Mouse (Mus musculus): ENCODE data around the gene Tefm. TPM values are rescaled to one million over a fixed set of nuclear protein-coding genes. Genes with fewer than 3 reads are reported as not detected.
"Not testable (repeated sequence)": the region's sequence is repeated elsewhere in the genome, so short reads cannot be mapped to it uniquely, and the experiment has no call there.

The Tefm gene
- polyA plus RNA-seq (2015; fragmentation: Nextera tagmentation; extraction: Ambion mirVana): 24.2 and 26.0 TPM in 2 replicates

GRCm38 (mm10) chr11:80141825-80142521 lies at the start of gene Tefm:
Gene Tefm, minus strand, starts transcription at chr11:80142175.
- ATAC-seq (ENCODE audit: insufficient number of reproducible peaks, low FRiP score, low TSS enrichment, low read depth): peak; percentile 89
- peak within 1 kb of the TSS; percentile 88 for H3K27ac ChIP-seq (replicated peaks)
- under 1% methylated on average over 40 of the region's 40 CpGs for WGBS
- no peaks in the 10 kb centered on the region for H3K27me3 ChIP-seq
- H3K4me2 ChIP-seq (replicated peaks): peak within 1 kb of the TSS; percentile 67
- H3K4me1 ChIP-seq: peaks cover 13% of the 10 kb centered on the region
- peak within 1 kb of the TSS; percentile 83 for H3K4me3 ChIP-seq (replicated peaks)
- peak within 1 kb of the TSS; percentile 84 for H3K9ac ChIP-seq
- H3K36me3 ChIP-seq: peaks cover 4% of the 10 kb centered on the region; the same call in 1 of the 2 replicates
- H3K9me3 ChIP-seq (replicated peaks): no peaks in the 10 kb centered on the region

GRCm38 (mm10) chr11:80190280-80190679 lies 48.3 kb upstream of the Tefm start:
- Histone ChIP-seq H3K9ac (no peak overlapping the region), H3K27ac (replicated peaks) (no peak overlapping the region), H3K4me2 (replicated peaks) (no peak overlapping the region), H3K27me3 (no peaks in the 10 kb centered on the region), H3K4me3 (replicated peaks) (no peak overlapping the region), H3K36me3 (peaks cover 14% of the 10 kb centered on the region), H3K9me3 (replicated peaks) (no peaks in the 10 kb centered on the region), H3K4me1 (no peaks in the 10 kb centered on the region)
- no peak for ATAC-seq (ENCODE audit: insufficient number of reproducible peaks, low FRiP score, low TSS enrichment, low read depth)
- WGBS: 70% methylated on average over 4 of the region's 4 CpGs

- H3K27ac ChIP-seq (replicated peaks); H3K4me3 ChIP-seq (replicated peaks); H3K9me3 ChIP-seq (replicated peaks); H3K4me2 ChIP-seq (replicated peaks); H3K4me1 ChIP-seq; H3K36me3 ChIP-seq; H3K27me3 ChIP-seq; ATAC-seq (ENCODE audit: insufficient number of reproducible peaks, low FRiP score, low TSS enrichment, low read depth); H3K9ac ChIP-seq: not testable (repeated sequence)
- WGBS: 59% methylated on average over 5 of the region's 5 CpGs
Measured at GRCm38 (mm10) chr11:80185441-80185976, 43.5 kb upstream of the Tefm start.

GRCm38 (mm10) chr11:80184531-80185071 lies 42.6 kb upstream of the Tefm start:
- Histone ChIP-seq H3K27me3 (no peaks in the 10 kb centered on the region), H3K4me3 (replicated peaks) (peak overlapping the region; percentile 77), H3K9ac (no peak overlapping the region), H3K9me3 (replicated peaks) (no peaks in the 10 kb centered on the region), H3K27ac (replicated peaks) (peak overlapping the region; percentile 87; the same call in 1 of the 2 replicates), H3K36me3 (no peaks in the 10 kb centered on the region), H3K4me1 (no peaks in the 10 kb centered on the region), H3K4me2 (replicated peaks) (peak overlapping the region; percentile 74)
- 85% methylated on average over 6 of the region's 6 CpGs for WGBS
- ATAC-seq (ENCODE audit: insufficient number of reproducible peaks, low FRiP score, low TSS enrichment, low read depth): no peak

GRCm38 (mm10) chr11:80183705-80184255 lies 41.8 kb upstream of the Tefm start, which contains the start of gene Rnf135:
Gene Rnf135, plus strand, starts transcription at chr11:80183851.
- H3K27me3 ChIP-seq: no peaks in the 10 kb centered on the region
- H3K9ac ChIP-seq: peak within 1 kb of the TSS; percentile 81
- H3K27ac ChIP-seq (replicated peaks): peak within 1 kb of the TSS; percentile 87
- peak; percentile 90 for ATAC-seq (ENCODE audit: insufficient number of reproducible peaks, low FRiP score, low TSS enrichment, low read depth)
- H3K36me3 ChIP-seq: no peaks in the 10 kb centered on the region
- H3K4me2 ChIP-seq (replicated peaks): peak within 1 kb of the TSS; percentile 74
- H3K4me1 ChIP-seq: no peaks in the 10 kb centered on the region
- peak within 1 kb of the TSS; percentile 77 for H3K4me3 ChIP-seq (replicated peaks)
- 1% methylated on average over 33 of the region's 33 CpGs for WGBS
- no peaks in the 10 kb centered on the region for H3K9me3 ChIP-seq (replicated peaks)

- not testable (repeated sequence) for H3K9me3 ChIP-seq (replicated peaks); H3K27me3 ChIP-seq; H3K4me1 ChIP-seq; H3K36me3 ChIP-seq
- peak overlapping the region; percentile 87 for H3K27ac ChIP-seq (replicated peaks)
- peak; percentile 63 for ATAC-seq (ENCODE audit: insufficient number of reproducible peaks, low FRiP score, low TSS enrichment, low read depth)
- H3K9ac ChIP-seq: peak overlapping the region; percentile 81
- peak overlapping the region; percentile 77 for H3K4me3 ChIP-seq (replicated peaks)
- H3K4me2 ChIP-seq (replicated peaks): peak overlapping the region; percentile 74
- 39% methylated on average over 12 of the region's 12 CpGs for WGBS
Measured at GRCm38 (mm10) chr11:80183054-80183704, 41.2 kb upstream of the Tefm start.

GRCm38 (mm10) chr11:80181021-80181749 lies 39.2 kb upstream of the Tefm start:
- Histone ChIP-seq H3K9me3 (replicated peaks) (no peaks in the 10 kb centered on the region), H3K4me1 (no peaks in the 10 kb centered on the region), H3K27ac (replicated peaks) (no peak overlapping the region), H3K36me3 (no peaks in the 10 kb centered on the region), H3K4me3 (replicated peaks) (no peak overlapping the region), H3K4me2 (replicated peaks) (no peak overlapping the region), H3K9ac (no peak overlapping the region), H3K27me3 (no peaks in the 10 kb centered on the region)
- 69% methylated on average over 5 of the region's 5 CpGs for WGBS
- ATAC-seq (ENCODE audit: insufficient number of reproducible peaks, low FRiP score, low TSS enrichment, low read depth): no peak

- no peak overlapping the region for H3K4me3 ChIP-seq (replicated peaks)
- 72% methylated on average over 8 of the region's 8 CpGs for WGBS
- no peaks in the 10 kb centered on the region for H3K27me3 ChIP-seq
- H3K9ac ChIP-seq: no peak overlapping the region
- no peak for ATAC-seq (ENCODE audit: insufficient number of reproducible peaks, low FRiP score, low TSS enrichment, low read depth)
- no peaks in the 10 kb centered on the region for H3K36me3 ChIP-seq
- H3K9me3 ChIP-seq (replicated peaks): no peaks in the 10 kb centered on the region
- H3K4me2 ChIP-seq (replicated peaks): no peak overlapping the region
- H3K27ac ChIP-seq (replicated peaks): no peak overlapping the region
- H3K4me1 ChIP-seq: no peaks in the 10 kb centered on the region
Measured at GRCm38 (mm10) chr11:80178316-80178715, 36.3 kb upstream of the Tefm start.

GRCm38 (mm10) chr11:80176911-80177895 lies 35.2 kb upstream of the Tefm start:
- H3K36me3 ChIP-seq: no peaks in the 10 kb centered on the region
- H3K9me3 ChIP-seq (replicated peaks): no peaks in the 10 kb centered on the region
- H3K4me2 ChIP-seq (replicated peaks): no peak overlapping the region
- H3K4me1 ChIP-seq: no peaks in the 10 kb centered on the region
- ATAC-seq (ENCODE audit: insufficient number of reproducible peaks, low FRiP score, low TSS enrichment, low read depth): no peak
- no peak overlapping the region for H3K9ac ChIP-seq
- 66% methylated on average over 11 of the region's 11 CpGs for WGBS
- H3K4me3 ChIP-seq (replicated peaks): no peak overlapping the region
- no peaks in the 10 kb centered on the region for H3K27me3 ChIP-seq
- no peak overlapping the region for H3K27ac ChIP-seq (replicated peaks)

Measured in embryonic facial prominence, embryonic 15.5 days (tissue).